Mouse (Mus musculus): ENCODE results near the gene Cxcl9.

Cxcl9 gene

GRCm38 (mm10) chr5:92327929-92328328 lies at the start of gene Cxcl9:
Gene Cxcl9 (minus strand): TSS chr5:92328079.
- no peak for DNase-seq (ENCODE audit: extremely low read depth, insufficient read length, low spot score)

- no peak for DNase-seq (ENCODE audit: extremely low read depth, insufficient read length, low spot score)
Measured at GRCm38 (mm10) chr5:92376795-92377405, 49.0 kb upstream of the Cxcl9 start.

GRCm38 (mm10) chr5:92375368-92375767 lies 47.5 kb upstream of the Cxcl9 start:
- no peak for DNase-seq (ENCODE audit: extremely low read depth, insufficient read length, low spot score)

- no peak for DNase-seq (ENCODE audit: extremely low read depth, insufficient read length, low spot score)
Measured at GRCm38 (mm10) chr5:92374721-92375142, 46.9 kb upstream of the Cxcl9 start.

- no peak for DNase-seq (ENCODE audit: extremely low read depth, insufficient read length, low spot score)
Measured at GRCm38 (mm10) chr5:92372605-92373004, 44.7 kb upstream of the Cxcl9 start.

- DNase-seq (ENCODE audit: extremely low read depth, insufficient read length, low spot score), result no peak
Measured at GRCm38 (mm10) chr5:92371361-92371976, 43.6 kb upstream of the Cxcl9 start.

GRCm38 (mm10) chr5:92370891-92371290 lies 43.0 kb upstream of the Cxcl9 start:
- no peak for DNase-seq (ENCODE audit: extremely low read depth, insufficient read length, low spot score)

- no peak for DNase-seq (ENCODE audit: extremely low read depth, insufficient read length, low spot score)
Measured at GRCm38 (mm10) chr5:92370392-92370791, 42.5 kb upstream of the Cxcl9 start.

- DNase-seq (ENCODE audit: extremely low read depth, insufficient read length, low spot score), result peak; percentile 66
Measured at GRCm38 (mm10) chr5:92369151-92369994, 41.5 kb upstream of the Cxcl9 start.

GRCm38 (mm10) chr5:92368392-92368791 lies 40.5 kb upstream of the Cxcl9 start:
- peak; percentile 58 for DNase-seq (ENCODE audit: extremely low read depth, insufficient read length, low spot score)

- no peak for DNase-seq (ENCODE audit: extremely low read depth, insufficient read length, low spot score)
Measured at GRCm38 (mm10) chr5:92366565-92366964, 38.7 kb upstream of the Cxcl9 start.

- DNase-seq (ENCODE audit: extremely low read depth, insufficient read length, low spot score), result no peak
Measured at GRCm38 (mm10) chr5:92365146-92365705, 37.3 kb upstream of the Cxcl9 start.

GRCm38 (mm10) chr5:92364011-92364410 lies 36.1 kb upstream of the Cxcl9 start:
- DNase-seq (ENCODE audit: extremely low read depth, insufficient read length, low spot score), result no peak

- DNase-seq (ENCODE audit: extremely low read depth, insufficient read length, low spot score), result no peak
Measured at GRCm38 (mm10) chr5:92363179-92363578, 35.3 kb upstream of the Cxcl9 start.

GRCm38 (mm10) chr5:92358767-92359455 lies 31.0 kb upstream of the Cxcl9 start:
- DNase-seq (ENCODE audit: extremely low read depth, insufficient read length, low spot score), result no peak

- no peak for DNase-seq (ENCODE audit: extremely low read depth, insufficient read length, low spot score)
Measured at GRCm38 (mm10) chr5:92358033-92358432, 30.2 kb upstream of the Cxcl9 start.

GRCm38 (mm10) chr5:92353517-92353916 lies 25.6 kb upstream of the Cxcl9 start:
- DNase-seq (ENCODE audit: extremely low read depth, insufficient read length, low spot score), result peak; percentile 61

- DNase-seq (ENCODE audit: extremely low read depth, insufficient read length, low spot score), result peak; percentile 36
Measured at GRCm38 (mm10) chr5:92352716-92353115, 24.8 kb upstream of the Cxcl9 start.

- DNase-seq (ENCODE audit: extremely low read depth, insufficient read length, low spot score), result no peak
Measured at GRCm38 (mm10) chr5:92349731-92350130, 21.9 kb upstream of the Cxcl9 start.

- DNase-seq (ENCODE audit: extremely low read depth, insufficient read length, low spot score), result peak; percentile 62
Measured at GRCm38 (mm10) chr5:92348794-92349413, 21.0 kb upstream of the Cxcl9 start, which contains the start of gene Cxcl10. Gene Cxcl10 (minus strand): TSS chr5:92348889.

All from 3134 (cell line).